Mouse (Mus musculus) splenic B cell, adult 2 months (primary cell): Measurements from ENCODE around the gene Ccnd3.
A peak's percentile ranks its signal among the peaks of the same experiment; 100 is the strongest.

Experiments
- DNase-seq: peaks from one replicate; pipeline ENCODE4 v3.0.0-alpha.2; 2011; ENCODE audit warnings: low read depth, low spot score
- H3K27me3 ChIP-seq: 2 replicates; pipeline ENCODE4 v1.6.1; 2012; ENCODE audit warnings: mild to moderate bottlenecking, low read length, moderate library complexity, mixed read lengths; ENCODE audit not compliant: control insufficient read depth, poor library complexity, insufficient read depth, severe bottlenecking
- H3K36me3 ChIP-seq: 2 replicates; pipeline ENCODE4 v1.6.1; 2012; ENCODE audit warnings: mild to moderate bottlenecking, low read length, moderate library complexity, mixed read lengths; ENCODE audit not compliant: control insufficient read depth, poor library complexity, insufficient read depth, severe bottlenecking

The Ccnd3 gene

DNA sequence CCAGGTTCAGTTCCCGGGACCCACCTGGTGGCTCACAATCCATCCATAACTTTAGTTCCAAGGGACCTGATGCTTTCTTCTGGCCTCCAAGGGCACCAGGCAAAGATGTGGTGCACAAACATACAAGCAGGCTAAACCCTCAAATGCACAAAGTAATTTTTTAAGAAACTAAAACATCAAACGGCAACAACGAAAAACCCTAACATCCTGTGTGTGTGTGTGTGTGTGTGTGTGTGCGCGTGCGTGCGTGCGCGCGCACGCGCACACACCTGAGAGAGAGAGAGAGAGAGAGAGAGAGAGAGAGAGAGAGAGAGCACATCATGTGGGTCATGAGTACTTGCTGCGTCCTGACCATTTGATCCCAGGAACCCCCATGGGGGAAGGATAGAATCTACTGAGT lies 28.8 kb downstream of the Ccnd3 start:
- DNase-seq, result no peak
- no peaks in the 10 kb centered on the region for H3K27me3 ChIP-seq
- 0 out of 2 replicates have a peak, but pooled peaks cover 4% of the 10 kb centered on the region for H3K36me3 ChIP-seq

DNA sequence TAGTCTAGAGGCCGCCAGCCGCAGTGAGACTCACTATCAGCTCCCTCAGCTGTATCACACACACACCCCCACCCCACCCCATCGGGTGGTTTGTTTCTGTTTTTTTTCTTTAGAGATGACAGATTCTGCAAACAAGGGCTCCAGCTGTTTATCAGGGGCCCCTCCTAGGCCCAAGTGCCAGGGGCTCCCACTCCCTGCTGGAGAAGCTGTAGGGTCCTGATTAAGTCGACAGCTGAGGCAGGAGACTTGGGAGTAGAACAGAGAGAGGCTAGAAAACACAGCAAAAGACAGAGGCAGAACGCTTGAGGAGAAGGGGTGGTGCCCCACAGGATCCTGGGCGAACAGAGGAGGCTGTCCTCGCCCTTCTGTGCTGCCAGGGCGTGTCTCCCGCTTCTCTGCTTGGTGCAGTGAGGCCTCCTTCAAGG lies 31.0 kb downstream of the Ccnd3 start:
- DNase-seq, result no peak
- Histone ChIP-seq H3K27me3 (no peaks in the 10 kb centered on the region), H3K36me3 (peaks cover 4% of the 10 kb centered on the region; the same call in 1 of the 2 replicates)

GRCm38 (mm10) chr17:47538049-47538448 lies 33.2 kb downstream of the Ccnd3 start:
- no peaks in the 10 kb centered on the region for H3K27me3 ChIP-seq
- H3K36me3 ChIP-seq, result peaks cover 4% of the 10 kb centered on the region; the same call in 1 of the 2 replicates
- DNase-seq, result no peak

GRCm38 (mm10) chr17:47539128-47539527 lies 34.3 kb downstream of the Ccnd3 start:
- DNase-seq, result no peak
- peaks cover 4% of the 10 kb centered on the region; the same call in 1 of the 2 replicates for H3K36me3 ChIP-seq
- no peaks in the 10 kb centered on the region for H3K27me3 ChIP-seq

GRCm38 (mm10) chr17:47542061-47542460 lies 37.2 kb downstream of the Ccnd3 start:
- DNase-seq, result no peak
- Histone ChIP-seq H3K27me3 (no peaks in the 10 kb centered on the region), H3K36me3 (peaks cover 8% of the 10 kb centered on the region)

DNA sequence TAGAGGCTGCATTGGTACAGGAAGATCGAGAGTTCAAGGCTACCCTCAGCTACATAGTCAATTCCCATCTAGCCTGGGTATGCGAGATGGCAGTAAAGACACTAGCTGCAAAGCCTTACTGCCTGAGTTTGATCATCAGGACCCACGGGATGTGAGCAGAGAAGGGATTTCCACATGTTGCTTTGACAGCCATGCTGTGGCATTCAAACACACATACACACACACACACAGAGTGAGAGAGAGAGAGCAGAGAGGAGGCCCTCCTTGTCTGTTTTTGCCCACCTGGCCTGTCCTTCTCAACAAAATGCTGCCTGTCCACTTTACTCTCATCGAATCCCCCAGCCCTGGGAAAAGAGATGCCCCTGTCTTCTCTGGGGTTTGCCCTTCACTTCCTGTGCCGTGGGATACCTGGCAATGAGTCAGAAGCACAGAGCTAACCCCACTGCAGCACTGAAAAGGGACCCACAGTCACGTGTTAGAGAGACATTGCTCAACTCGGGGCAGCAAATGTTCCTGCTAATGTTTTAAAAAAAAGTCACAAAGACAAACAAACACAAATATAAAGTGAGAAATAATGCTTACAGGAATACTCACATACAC lies 38.3 kb downstream of the Ccnd3 start:
- H3K27me3 ChIP-seq, result no peaks in the 10 kb centered on the region
- no peak for DNase-seq

GRCm38 (mm10) chr17:47545154-47545553 lies 40.3 kb downstream of the Ccnd3 start:
- DNase-seq, result no peak
- Histone ChIP-seq H3K27me3 (no peaks in the 10 kb centered on the region), H3K36me3 (peaks cover 6% of the 10 kb centered on the region)

More for the DNA sequence above, 38.3 kb downstream of the Ccnd3 start:
- H3K36me3 ChIP-seq, result peaks cover 6% of the 10 kb centered on the region

GRCm38 (mm10) chr17:47545861-47546331 lies 41.0 kb downstream of the Ccnd3 start:
- no peak for DNase-seq

DNA sequence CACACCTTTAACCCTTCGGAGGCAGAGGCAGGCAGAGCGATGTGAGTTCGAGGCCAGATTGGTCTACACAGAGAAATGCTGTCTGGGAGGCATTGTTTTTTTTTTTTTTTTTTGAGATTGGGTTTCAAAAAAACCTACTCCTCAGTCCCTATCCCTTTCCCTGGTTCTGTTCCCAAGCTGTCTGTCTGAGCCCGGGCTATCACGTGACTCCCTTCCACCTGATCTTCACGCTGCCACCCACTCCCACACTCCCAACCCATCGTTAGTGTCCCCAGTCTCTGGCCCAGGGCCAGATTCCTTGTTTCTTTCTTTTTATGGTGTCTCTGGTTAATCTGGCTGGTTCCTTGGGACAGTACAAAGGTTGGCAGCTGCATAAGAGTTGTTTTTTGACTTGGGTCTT lies 46.2 kb downstream of the Ccnd3 start:
- no peaks in the 10 kb centered on the region for H3K27me3 ChIP-seq
- peaks cover 1% of the 10 kb centered on the region; the same call in 1 of the 2 replicates for H3K36me3 ChIP-seq
- no peak for DNase-seq

More at GRCm38 (mm10) chr17:47545861-47546331, 41.0 kb downstream of the Ccnd3 start:
- Histone ChIP-seq H3K36me3 (peaks cover 6% of the 10 kb centered on the region), H3K27me3 (no peaks in the 10 kb centered on the region)

DNA sequence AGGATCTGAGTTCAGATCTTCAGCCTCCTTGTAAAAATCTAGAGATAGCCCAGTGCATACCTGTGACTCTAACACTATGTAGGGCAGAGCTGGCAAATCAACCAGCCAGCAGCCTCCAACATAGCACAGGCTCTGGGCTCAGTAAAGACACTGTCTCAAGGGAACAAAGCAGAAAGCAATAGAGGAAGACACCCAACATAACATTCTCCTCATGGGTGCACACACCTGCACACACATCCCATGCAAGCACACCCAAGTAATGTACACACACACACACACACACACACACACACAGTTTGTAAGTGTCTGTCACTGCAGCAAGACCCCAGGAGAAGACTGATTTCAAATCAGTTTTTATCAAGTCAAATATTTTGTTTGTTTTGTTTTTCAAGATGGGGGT lies 48.1 kb downstream of the Ccnd3 start:
- H3K36me3 ChIP-seq, result peaks cover 2% of the 10 kb centered on the region
- no peaks in the 10 kb centered on the region for H3K27me3 ChIP-seq
- DNase-seq, result peak; percentile 60

- Histone ChIP-seq H3K27me3 (no peaks in the 10 kb centered on the region), H3K36me3 (peaks cover 3% of the 10 kb centered on the region)
- DNase-seq, result no peak
These were observed 49.8 kb downstream of the Ccnd3 start for GRCm38 (mm10) chr17:47554621-47555020.

DNA sequence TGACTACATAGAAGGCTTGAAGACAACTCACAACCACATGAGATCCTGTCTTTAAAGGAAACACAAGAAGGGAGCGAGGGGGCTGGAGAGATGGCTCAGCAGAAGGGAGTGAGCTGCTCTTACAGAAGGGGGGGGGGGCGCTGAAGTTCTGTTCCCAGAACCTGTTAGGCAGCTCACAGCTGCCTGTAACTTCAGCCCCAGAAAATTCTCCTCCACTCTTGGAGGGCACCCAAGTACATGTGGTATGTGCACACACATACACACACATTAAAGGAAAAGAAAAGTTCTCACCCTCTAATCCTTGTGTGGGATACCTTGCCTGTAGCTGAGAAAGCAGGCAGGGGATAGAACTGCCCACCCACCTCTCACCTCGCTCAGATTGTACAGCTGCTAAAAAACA lies 52.3 kb downstream of the Ccnd3 start:
- no peak for DNase-seq
- peaks cover 3% of the 10 kb centered on the region for H3K36me3 ChIP-seq
- H3K27me3 ChIP-seq, result no peaks in the 10 kb centered on the region

GRCm38 (mm10) chr17:47559726-47560125 lies 54.9 kb downstream of the Ccnd3 start:
- Histone ChIP-seq H3K27me3 (no peaks in the 10 kb centered on the region), H3K36me3 (peaks cover 6% of the 10 kb centered on the region)
- no peak for DNase-seq

GRCm38 (mm10) chr17:47562875-47563274 lies 58.0 kb downstream of the Ccnd3 start:
- DNase-seq, result no peak
- Histone ChIP-seq H3K36me3 (peaks cover 7% of the 10 kb centered on the region), H3K27me3 (no peaks in the 10 kb centered on the region)

DNA sequence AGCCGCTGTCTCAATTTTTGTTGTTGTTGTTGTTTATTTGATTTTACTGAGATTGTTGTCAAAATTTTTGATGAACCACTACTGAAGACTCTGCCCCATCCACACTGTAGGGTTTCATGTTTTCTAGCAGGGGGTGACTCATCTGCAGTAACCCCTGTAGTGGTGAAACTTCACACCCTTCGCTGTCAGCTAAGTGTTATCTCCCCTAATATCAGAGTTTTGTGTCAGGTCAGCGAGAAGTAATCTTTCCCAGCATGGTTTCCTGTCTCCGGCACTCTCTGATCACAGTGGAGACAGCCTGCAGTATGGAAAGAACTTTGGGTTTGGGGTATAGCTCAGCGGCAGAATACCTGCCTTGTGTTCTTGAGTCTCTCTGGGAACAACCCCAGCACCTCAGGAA lies 59.8 kb downstream of the Ccnd3 start:
- Histone ChIP-seq H3K27me3 (no peaks in the 10 kb centered on the region), H3K36me3 (peaks cover 4% of the 10 kb centered on the region)
- DNase-seq, result no peak

DNA sequence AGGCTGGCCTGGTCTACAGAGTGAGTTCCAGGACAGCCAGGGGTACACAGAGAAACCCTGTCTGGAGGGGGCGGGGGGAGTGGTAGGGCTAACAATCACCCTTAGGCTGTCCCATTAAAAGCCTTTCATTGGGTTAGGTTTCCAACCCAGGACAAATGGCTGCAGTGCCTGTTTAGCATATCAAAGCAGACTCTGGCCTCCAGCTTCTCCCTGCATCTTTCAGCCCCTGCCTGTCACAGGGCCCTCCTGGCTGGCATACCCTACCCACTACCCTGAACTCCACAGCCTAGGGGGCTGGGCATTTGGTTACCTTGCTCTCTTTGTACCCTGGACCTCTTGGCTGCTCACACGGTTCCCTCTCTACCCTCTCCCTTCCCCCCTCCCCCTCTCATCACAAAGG lies 61.3 kb downstream of the Ccnd3 start:
- peaks cover 4% of the 10 kb centered on the region; the same call in 1 of the 2 replicates for H3K36me3 ChIP-seq

More for the DNA sequence above, 61.3 kb downstream of the Ccnd3 start:
- H3K27me3 ChIP-seq, result no peaks in the 10 kb centered on the region
- no peak for DNase-seq
